Mouse (Mus musculus) testis, adult 2 months (tissue): Measurements from ENCODE around the gene Prss45. TPM values are rescaled to one million over a fixed set of nuclear protein-coding genes. Genes with fewer than 3 reads are reported as not detected.

ENCODE experiments used
- H3K27ac ChIP-seq: fragments of 200-500 bp; 2 replicates; pipeline ENCODE4 v1.5.1; 2012; ENCODE audit warnings: low read depth, low read length; ENCODE audit not compliant: control insufficient read depth, insufficient read depth
- H3K27me3 ChIP-seq: fragments of 200-500 bp; 2 replicates; pipeline ENCODE4 v1.6.1; 2012; ENCODE audit warnings: mild to moderate bottlenecking, low read length, moderate library complexity; ENCODE audit not compliant: control insufficient read depth, insufficient read depth
- H3K36me3 ChIP-seq: fragments of 200-500 bp; 2 replicates; pipeline ENCODE4 v1.6.1; 2012; ENCODE audit warnings: mild to moderate bottlenecking, low read length; ENCODE audit not compliant: control insufficient read depth, insufficient read depth
- H3K4me1 ChIP-seq: fragments of 200-500 bp; 2 replicates; pipeline ENCODE4 v1.6.1; 2012; ENCODE audit warnings: low read length; ENCODE audit not compliant: control insufficient read depth, insufficient read depth
- H3K4me3 ChIP-seq: fragments of 200-500 bp; 2 replicates; pipeline ENCODE4 v1.5.1; 2012; ENCODE audit warnings: low read depth, mild to moderate bottlenecking, low read length, moderate library complexity, mixed read lengths; ENCODE audit not compliant: control insufficient read depth
- CTCF ChIP-seq: fragments of 200-500 bp; IDR thresholded peaks from 2 replicates; pipeline ENCODE4 v1.5.1; 2012; ENCODE audit warnings: low read depth, mild to moderate bottlenecking, inconsistent platforms, low read length, moderate library complexity; ENCODE audit not compliant: control insufficient read depth, insufficient read depth, insufficient replicate concordance
- POLR2A ChIP-seq: fragments of 200-500 bp; IDR thresholded peaks from 2 replicates; pipeline ENCODE4 v1.6.1; 2012; ENCODE audit warnings: low read depth, mild to moderate bottlenecking, inconsistent platforms, low read length, moderate library complexity; ENCODE audit not compliant: control insufficient read depth
- polyA plus RNA-seq: library from polyadenylated mRNA; depleted of rRNA; stranded (reverse); fragments of >200 nt; gene quantifications from 2 replicates; pipeline ENCODE4 v1.2.3, GENCODE M21; 2012

Prss45 gene
- polyA plus RNA-seq, 1 experiment = 67.9 TPM

DNA sequence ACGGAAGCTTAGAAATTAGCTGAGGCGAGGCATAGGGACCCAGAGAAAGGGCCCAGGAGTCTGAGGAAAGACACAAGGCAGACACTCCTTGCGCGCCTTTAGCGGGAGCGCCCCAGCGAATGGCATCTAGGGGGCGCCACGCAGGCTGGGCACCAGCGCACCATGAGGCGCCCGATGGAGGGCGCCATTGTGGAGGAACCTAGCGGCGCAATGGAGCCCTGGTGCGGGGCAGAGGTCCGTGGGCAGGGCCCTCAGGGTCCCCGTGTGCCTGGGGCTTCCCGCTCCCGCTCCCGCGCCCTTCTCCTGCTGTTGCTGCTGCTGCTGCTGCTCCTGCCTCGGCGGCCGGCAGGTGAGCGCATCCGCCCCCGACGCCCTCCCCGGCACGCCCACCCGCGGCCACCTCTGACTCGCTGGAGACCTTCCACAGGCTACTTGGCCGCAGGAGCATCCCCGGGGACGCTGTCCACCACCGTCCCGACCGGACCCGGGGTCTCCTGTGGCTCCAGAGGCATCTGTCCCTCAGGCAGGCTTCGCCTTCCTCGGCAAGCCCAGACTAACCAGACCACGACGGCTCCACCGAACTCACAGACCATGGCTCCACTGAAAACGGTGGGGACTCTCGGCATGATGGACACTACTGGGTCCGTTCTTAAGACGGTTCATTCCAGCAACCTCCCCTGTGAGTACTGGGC is 23.5 kb downstream of the Prss45 start, which contains the start of gene Prss50:
Prss50 (plus strand) TSS at position 187 of the 692 bp plus-strand sequence.
- Histone ChIP-seq H3K4me3 (peak within 1 kb of the TSS; percentile 76), H3K27me3 (no peaks in the 10 kb centered on the region), H3K27ac (no peak within 1 kb of the TSS), H3K4me1 (peaks cover 9% of the 10 kb centered on the region), H3K36me3 (no peaks in the 10 kb centered on the region)
- TF ChIP-seq CTCF (peak; percentile 28; the same call in 1 of the 2 replicates), POLR2A (no peak)

DNA sequence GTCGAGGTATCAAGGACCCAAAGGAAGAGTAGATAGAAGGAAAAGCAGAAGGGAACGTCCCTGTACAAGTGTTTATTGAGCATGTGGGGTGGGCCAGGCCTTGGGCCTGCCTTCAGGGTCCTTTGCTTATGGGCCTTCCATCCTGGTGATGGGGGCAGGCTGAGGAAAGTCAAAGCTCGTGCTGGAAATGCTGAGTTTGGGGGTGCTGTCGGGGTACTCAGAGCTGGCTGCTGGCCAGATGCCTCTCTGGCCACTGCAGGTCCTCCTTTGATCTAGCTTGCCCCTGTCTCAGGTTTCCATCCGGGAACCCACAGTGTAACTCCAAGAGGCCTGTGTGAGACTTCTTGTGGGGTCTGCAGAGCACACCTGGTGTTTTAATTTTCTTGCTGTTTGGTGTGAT is 24.1 kb downstream of the Prss45 start:
- H3K27me3 ChIP-seq = no peaks in the 10 kb centered on the region
- H3K4me1 ChIP-seq = peaks cover 9% of the 10 kb centered on the region
- H3K27ac ChIP-seq = no peak overlapping the region
- no peak overlapping the region for H3K4me3 ChIP-seq
- TF ChIP-seq CTCF = no peak
- TF ChIP-seq POLR2A = no peak
- H3K36me3 ChIP-seq = no peaks in the 10 kb centered on the region

GRCm38 (mm10) chr9:110858967-110859596 is 24.7 kb downstream of the Prss45 start:
- Histone ChIP-seq H3K27ac (no peak overlapping the region), H3K4me3 (no peak overlapping the region), H3K27me3 (no peaks in the 10 kb centered on the region), H3K36me3 (no peaks in the 10 kb centered on the region), H3K4me1 (peaks cover 9% of the 10 kb centered on the region)
- TF ChIP-seq POLR2A (no peak), CTCF (no peak)

DNA sequence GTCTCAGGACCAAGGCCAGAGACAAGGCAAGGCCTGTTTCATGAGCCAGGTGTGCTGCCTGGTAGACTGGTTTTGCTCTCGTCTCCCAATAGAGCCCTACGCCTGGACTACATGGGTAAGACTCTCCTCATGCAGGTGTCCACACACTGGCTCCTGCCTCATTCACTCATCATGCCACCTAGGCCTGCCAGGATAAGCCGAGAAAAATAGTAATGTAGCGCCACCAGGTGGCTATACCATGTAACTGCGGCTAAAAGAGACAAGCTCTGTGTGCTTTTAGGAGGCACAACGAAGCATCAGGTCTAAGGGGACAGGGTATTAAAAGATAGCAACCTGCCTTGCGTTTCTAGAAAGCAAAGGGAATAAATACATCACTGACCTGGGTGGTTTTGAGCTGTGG is 36.6 kb downstream of the Prss45 start:
- H3K27ac ChIP-seq = no peak overlapping the region
- H3K36me3 ChIP-seq = no peaks in the 10 kb centered on the region
- TF ChIP-seq POLR2A = no peak
- peak; percentile 63; the same call in 1 of the 2 replicates for TF ChIP-seq CTCF
- H3K27me3 ChIP-seq = no peaks in the 10 kb centered on the region
- no peak overlapping the region for H3K4me3 ChIP-seq
- peaks cover 12% of the 10 kb centered on the region for H3K4me1 ChIP-seq

DNA sequence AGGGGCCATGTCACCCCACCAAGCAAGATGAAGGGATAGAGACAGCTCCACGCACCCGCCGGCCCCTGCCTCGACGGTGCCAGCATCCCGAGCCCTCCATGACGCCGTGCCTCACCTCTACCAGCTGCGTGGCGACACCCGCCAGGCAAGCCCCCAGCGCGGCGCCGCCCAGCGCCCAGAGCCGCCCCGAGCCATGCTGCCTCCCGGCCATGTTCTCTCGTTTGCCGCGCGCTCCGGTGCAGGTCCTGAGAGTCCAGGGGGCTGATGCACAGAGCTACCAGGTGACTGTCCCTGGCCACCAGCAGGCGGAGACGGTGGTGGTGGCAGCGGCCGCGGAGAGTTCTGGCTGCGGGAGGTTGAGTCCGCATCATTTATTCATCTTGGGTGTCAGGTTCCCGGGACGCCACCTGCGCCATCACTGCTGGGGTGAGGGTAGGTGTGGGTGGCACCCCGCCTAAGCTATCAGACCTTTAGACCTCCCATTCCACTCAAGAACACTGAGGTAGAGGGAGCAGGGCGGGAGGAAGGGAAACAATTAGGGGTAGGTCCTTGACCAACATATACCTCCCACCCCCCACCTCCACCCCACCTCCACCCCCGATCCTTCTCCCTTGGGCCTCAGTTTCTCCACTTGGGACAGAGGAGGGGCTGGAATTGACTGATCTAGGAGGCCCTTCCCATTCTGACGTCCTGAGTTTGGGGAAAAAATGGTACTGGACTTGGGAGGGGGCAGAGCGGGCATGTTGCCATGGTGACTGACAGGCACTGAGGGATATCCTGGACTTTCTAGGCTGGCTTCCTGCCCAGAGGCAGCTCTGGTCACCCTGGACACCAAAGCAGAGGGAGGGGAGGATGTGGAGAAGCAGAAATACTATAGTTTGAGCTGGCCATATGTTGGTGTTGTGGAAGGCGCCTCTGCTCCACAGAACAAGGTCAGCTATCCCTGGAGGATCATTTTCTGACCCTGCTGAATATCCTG is 39.6 kb downstream of the Prss45 start:
- Histone ChIP-seq H3K27ac (no peak overlapping the region), H3K36me3 (no peaks in the 10 kb centered on the region), H3K4me3 (peak overlapping the region; percentile 46), H3K4me1 (peaks cover 20% of the 10 kb centered on the region), H3K27me3 (no peaks in the 10 kb centered on the region)
- TF ChIP-seq CTCF (no peak), POLR2A (no peak)

- no peak overlapping the region for H3K27ac ChIP-seq
- no peak for TF ChIP-seq POLR2A
- no peak for TF ChIP-seq CTCF
- peaks cover 25% of the 10 kb centered on the region for H3K4me1 ChIP-seq
- no peak overlapping the region for H3K4me3 ChIP-seq
- H3K36me3 ChIP-seq = no peaks in the 10 kb centered on the region
- no peaks in the 10 kb centered on the region for H3K27me3 ChIP-seq
Measured at GRCm38 (mm10) chr9:110874660-110875191, 40.3 kb downstream of the Prss45 start.
